Mouse (Mus musculus) small intestine, adult 2 months (tissue): Measurements from ENCODE around the gene Hist1h4c. TPM values are rescaled to one million over a fixed set of nuclear protein-coding genes. Genes with fewer than 3 reads are reported as not detected.

Source experiments
- H3K27ac ChIP-seq: fragments of 200-500 bp; 2 replicates; pipeline ENCODE4 v1.5.1; 2012; ENCODE audit warnings: low read depth, low read length, control low read depth, inconsistent platforms; ENCODE audit not compliant: insufficient read depth
- H3K27me3 ChIP-seq: fragments of 200-500 bp; 2 replicates; pipeline ENCODE4 v1.6.1; 2012; ENCODE audit warnings: mild to moderate bottlenecking, moderate library complexity, low read length, inconsistent platforms; ENCODE audit not compliant: control insufficient read depth, insufficient read depth
- H3K36me3 ChIP-seq: fragments of 200-500 bp; 2 replicates; pipeline ENCODE4 v1.6.1; 2012; ENCODE audit warnings: mild to moderate bottlenecking, low read length, control low read depth, inconsistent platforms; ENCODE audit not compliant: control insufficient read depth, insufficient read depth
- H3K4me1 ChIP-seq: fragments of 200-500 bp; 2 replicates; pipeline ENCODE4 v1.6.1; 2012; ENCODE audit warnings: low read length, inconsistent platforms, mixed read lengths; ENCODE audit not compliant: control insufficient read depth, insufficient read depth, insufficient read length
- H3K4me3 ChIP-seq: fragments of 200-500 bp; 2 replicates; pipeline ENCODE4 v1.5.1; 2012; ENCODE audit warnings: low read depth, mild to moderate bottlenecking, control low read depth, inconsistent platforms, low read length, moderate library complexity
- CTCF ChIP-seq: fragments of 200-500 bp; IDR thresholded peaks from 2 replicates; pipeline ENCODE4 v1.5.1; 2012; ENCODE audit warnings: low read depth, mild to moderate bottlenecking, control low read depth, inconsistent platforms, low read length, moderate library complexity, mixed read lengths; ENCODE audit not compliant: insufficient replicate concordance, insufficient read length; ENCODE audit errors: extremely low read depth
- POLR2A ChIP-seq: fragments of 200-500 bp; IDR thresholded peaks from 2 replicates; pipeline ENCODE4 v1.6.1; 2012; ENCODE audit warnings: low read depth, mild to moderate bottlenecking, control low read depth, inconsistent platforms, low read length, moderate library complexity
- WGBS: fragments of 180-500 bp; shearing (Covaris S2); methylation state at CpG from one replicate; pipeline ENCODE4 v1.1.7; 2018; 5-methylcytosine and 5-hydroxymethylcytosine counted together
- polyA plus RNA-seq: library from polyadenylated mRNA; depleted of rRNA; stranded (reverse); fragments of >200 nt; gene quantifications from 2 replicates; pipeline ENCODE4 v1.2.3, GENCODE M21; 2012

The Hist1h4c gene
- polyA plus RNA-seq, 1 experiment: 17.8 TPM

GRCm38 (mm10) chr13:23744421-23745380 is 46.4 kb upstream of the Hist1h4c start:
- no peak for TF ChIP-seq POLR2A
- TF ChIP-seq CTCF: no peak
- WGBS: 3% methylated on average over 32 of the region's 36 CpGs
- Histone ChIP-seq H3K36me3 (no peaks in the 10 kb centered on the region), H3K27ac (no peak overlapping the region), H3K4me3 (peak overlapping the region; percentile 64), H3K4me1 (no peaks in the 10 kb centered on the region), H3K27me3 (no peaks in the 10 kb centered on the region)

GRCm38 (mm10) chr13:23743963-23744362 is 45.7 kb upstream of the Hist1h4c start:
- H3K4me1 ChIP-seq: no peaks in the 10 kb centered on the region
- H3K4me3 ChIP-seq: no peak overlapping the region
- no peak for TF ChIP-seq POLR2A
- no peak for TF ChIP-seq CTCF
- WGBS: 50% methylated on average over 4 of the region's 4 CpGs
- H3K36me3 ChIP-seq: no peaks in the 10 kb centered on the region
- no peak overlapping the region for H3K27ac ChIP-seq
- no peaks in the 10 kb centered on the region for H3K27me3 ChIP-seq

- Histone ChIP-seq H3K36me3 (no peaks in the 10 kb centered on the region), H3K27me3 (no peaks in the 10 kb centered on the region), H3K4me1 (no peaks in the 10 kb centered on the region), H3K27ac (no peak overlapping the region), H3K4me3 (no peak overlapping the region)
- TF ChIP-seq POLR2A (no peak), CTCF (no peak)
- 89% methylated on average over 5 of the region's 5 CpGs for whole genome bisulfite sequencing
Observed at GRCm38 (mm10) chr13:23743215-23743614, 45.0 kb upstream of the Hist1h4c start.

GRCm38 (mm10) chr13:23742007-23742406 is 43.8 kb upstream of the Hist1h4c start:
- no peaks in the 10 kb centered on the region for H3K4me1 ChIP-seq
- no peaks in the 10 kb centered on the region for H3K27me3 ChIP-seq
- H3K27ac ChIP-seq: peak overlapping the region; percentile 66; the same call in 1 of the 2 replicates
- TF ChIP-seq POLR2A: no peak
- no peak for TF ChIP-seq CTCF
- H3K4me3 ChIP-seq: no peak overlapping the region
- no peaks in the 10 kb centered on the region for H3K36me3 ChIP-seq

- Histone ChIP-seq H3K4me3 (no peak overlapping the region), H3K27me3 (no peaks in the 10 kb centered on the region), H3K4me1 (no peaks in the 10 kb centered on the region), H3K36me3 (no peaks in the 10 kb centered on the region), H3K27ac (no peak overlapping the region)
- 63% methylated on average over 5 of the region's 5 CpGs for WGBS
- no peak for TF ChIP-seq POLR2A
- TF ChIP-seq CTCF: no peak
Observed at GRCm38 (mm10) chr13:23740910-23741309, 42.7 kb upstream of the Hist1h4c start.

GRCm38 (mm10) chr13:23740256-23740840 is 42.1 kb upstream of the Hist1h4c start:
- Histone ChIP-seq H3K4me1 (no peaks in the 10 kb centered on the region), H3K4me3 (no peak overlapping the region), H3K36me3 (no peaks in the 10 kb centered on the region), H3K27me3 (no peaks in the 10 kb centered on the region), H3K27ac (peak overlapping the region; percentile 99)
- TF ChIP-seq POLR2A (no peak), CTCF (no peak)
- WGBS: 13% methylated on average over 13 of the region's 13 CpGs

GRCm38 (mm10) chr13:23739922-23740252 is 41.6 kb upstream of the Hist1h4c start:
- Histone ChIP-seq H3K36me3 (no peaks in the 10 kb centered on the region), H3K27me3 (no peaks in the 10 kb centered on the region), H3K27ac (peak overlapping the region; percentile 99), H3K4me3 (peak overlapping the region; percentile 81), H3K4me1 (no peaks in the 10 kb centered on the region)
- TF ChIP-seq POLR2A (no peak), CTCF (no peak)
- under 1% methylated on average over 14 of the region's 14 CpGs for WGBS
